Mouse (Mus musculus): Measurements from ENCODE around the gene Grb14. TPM values are rescaled to one million over a fixed set of nuclear protein-coding genes. Genes with fewer than 3 reads are reported as not detected.

Gene Grb14
- polyA plus RNA-seq, 1 experiment from 2014 or later: 65.6 TPM

DNA sequence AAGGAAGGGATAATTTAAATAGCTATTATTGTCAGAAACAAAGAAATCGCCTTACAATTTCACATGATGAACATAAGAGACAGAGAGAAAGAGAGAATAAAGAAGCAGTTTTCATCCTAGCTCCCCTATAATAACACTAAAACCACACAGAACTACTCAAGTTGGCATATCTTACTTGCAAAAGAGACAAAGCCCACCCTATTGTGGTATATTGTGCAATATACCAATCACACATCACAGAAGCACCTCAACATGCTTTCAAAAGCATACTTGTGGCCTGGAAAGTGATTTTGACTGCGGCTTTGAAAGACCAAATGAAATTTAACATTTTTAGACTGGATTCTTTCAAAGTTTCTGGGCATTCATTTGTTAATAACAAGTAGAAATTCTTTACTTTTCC, 7.4 kb downstream of the Grb14 start:
- no peak overlapping the region for H3K4me2 ChIP-seq
- no peak overlapping the region for H3K9ac ChIP-seq
- no peak overlapping the region for H3K27ac ChIP-seq (replicated peaks)
- no peaks in the 10 kb centered on the region for H3K27me3 ChIP-seq (replicated peaks)
- peaks cover 21% of the 10 kb centered on the region for H3K36me3 ChIP-seq
- H3K4me1 ChIP-seq: peaks cover 27% of the 10 kb centered on the region
- WGBS: 88% methylated on average over 2 of the region's 2 CpGs
- H3K4me3 ChIP-seq: no peak overlapping the region
- no peaks in the 10 kb centered on the region for H3K9me3 ChIP-seq
- no peak for ATAC-seq (ENCODE audit: extremely low read depth, insufficient number of reproducible peaks, low FRiP score, low TSS enrichment)

DNA sequence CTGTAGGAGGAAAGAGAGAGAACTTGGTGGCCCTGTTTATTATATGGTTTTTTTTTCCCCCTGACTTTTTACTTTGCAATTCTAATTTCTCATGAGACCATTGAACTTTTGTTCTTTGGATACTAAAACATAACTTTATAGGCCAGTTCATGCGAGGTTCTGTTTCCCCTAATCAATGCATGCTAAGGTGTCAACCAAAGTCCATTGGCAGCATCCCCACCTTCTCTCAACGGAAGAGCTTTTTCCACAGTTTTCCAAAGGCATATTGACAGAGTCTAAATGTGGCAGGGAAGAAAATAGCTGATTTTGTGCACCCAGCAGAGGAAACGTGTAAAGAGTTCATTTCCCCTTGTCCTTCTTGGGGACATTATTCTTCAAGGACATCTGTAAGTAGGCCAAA, 10.2 kb downstream of the Grb14 start:
- WGBS: 70% methylated on average over 3 of the region's 3 CpGs
- no peak overlapping the region for H3K27ac ChIP-seq (replicated peaks)
- H3K4me3 ChIP-seq: no peak overlapping the region

DNA sequence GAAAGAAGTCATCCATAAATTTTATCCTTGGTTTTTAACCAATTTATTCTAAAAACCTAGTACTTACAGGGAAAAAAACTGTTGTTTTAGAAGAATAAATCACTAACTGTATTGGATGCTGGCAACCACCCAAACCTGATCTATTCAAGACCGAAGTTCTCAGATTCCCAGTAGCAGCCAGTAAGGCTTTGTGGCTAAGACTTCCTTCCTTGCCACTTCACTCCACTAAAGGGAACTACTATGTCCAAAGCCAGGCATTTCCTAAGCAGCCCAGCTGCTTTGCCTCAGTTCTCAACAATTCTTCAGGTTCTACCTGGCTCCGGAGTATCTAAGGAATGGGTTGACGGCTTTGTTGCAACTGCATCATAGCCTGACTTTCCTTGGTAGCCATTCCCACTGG, 14.7 kb downstream of the Grb14 start:
- no peak overlapping the region for H3K4me3 ChIP-seq
- peaks cover 27% of the 10 kb centered on the region for H3K4me1 ChIP-seq
- H3K36me3 ChIP-seq: 0 out of 2 replicates have a peak, but pooled peaks cover 11% of the 10 kb centered on the region
- WGBS: 77% methylated on average over 3 of the region's 3 CpGs
- H3K27ac ChIP-seq (replicated peaks): 0 out of 2 replicates have a peak overlapping the region, but pooled peaks have one; percentile 24
- no peak overlapping the region for H3K9ac ChIP-seq
- H3K27me3 ChIP-seq (replicated peaks): no peaks in the 10 kb centered on the region
- no peak for ATAC-seq (ENCODE audit: extremely low read depth, insufficient number of reproducible peaks, low FRiP score, low TSS enrichment)
- no peak overlapping the region for H3K4me2 ChIP-seq
- no peaks in the 10 kb centered on the region for H3K9me3 ChIP-seq

More for the DNA sequence above, 10.2 kb downstream of the Grb14 start:
- Histone ChIP-seq H3K9ac (no peak overlapping the region), H3K27me3 (replicated peaks) (no peaks in the 10 kb centered on the region), H3K36me3 (peaks cover 16% of the 10 kb centered on the region), H3K9me3 (no peaks in the 10 kb centered on the region), H3K4me1 (peaks cover 14% of the 10 kb centered on the region), H3K4me2 (no peak overlapping the region)
- no peak for ATAC-seq (ENCODE audit: extremely low read depth, insufficient number of reproducible peaks, low FRiP score, low TSS enrichment)

DNA sequence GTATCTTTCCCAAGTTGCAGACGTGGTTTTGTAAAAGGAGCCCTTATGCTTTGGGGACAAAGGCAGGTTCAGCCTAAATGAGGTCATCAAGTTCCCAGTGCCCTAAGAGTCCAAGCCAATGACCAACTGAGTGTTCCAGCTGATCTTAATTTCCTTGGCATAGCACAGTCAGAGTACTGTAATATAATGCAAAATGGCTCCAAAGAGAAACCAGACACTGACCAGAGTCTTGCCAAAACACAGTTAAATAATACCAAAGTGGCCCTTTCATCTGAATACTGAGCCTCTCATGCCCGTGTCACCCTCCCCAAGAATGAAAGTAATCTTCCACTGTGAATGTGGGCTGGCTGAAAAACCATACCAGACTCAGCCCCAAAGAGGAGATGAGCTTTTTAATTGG, 17.4 kb downstream of the Grb14 start:
- Histone ChIP-seq H3K4me3 (no peak overlapping the region), H3K27me3 (replicated peaks) (no peaks in the 10 kb centered on the region), H3K4me1 (peaks cover 27% of the 10 kb centered on the region), H3K9ac (no peak overlapping the region), H3K9me3 (no peaks in the 10 kb centered on the region), H3K27ac (replicated peaks) (peak overlapping the region; percentile 64), H3K36me3 (no peaks in the 10 kb centered on the region), H3K4me2 (peak overlapping the region; percentile 31)
- no peak for ATAC-seq (ENCODE audit: extremely low read depth, insufficient number of reproducible peaks, low FRiP score, low TSS enrichment)
- WGBS: 43% methylated on average over 2 of the region's 2 CpGs

DNA sequence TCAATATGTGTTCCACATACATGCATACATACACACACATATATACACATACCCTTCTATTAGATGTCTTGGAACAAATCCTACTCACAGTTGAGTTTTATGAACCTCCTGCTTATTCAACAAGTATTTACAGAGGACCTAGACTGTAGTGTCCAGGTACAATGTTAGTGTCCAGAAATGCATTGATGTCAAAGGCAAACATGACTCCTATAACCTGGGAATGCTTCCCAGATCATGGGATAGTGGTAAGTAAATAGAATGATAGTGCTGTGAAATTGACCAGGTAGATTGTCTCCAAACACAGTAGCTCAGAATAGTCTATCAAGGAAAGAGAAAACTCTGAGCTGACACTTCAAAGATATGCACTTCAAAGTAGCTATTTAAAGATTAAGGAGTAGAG, 19.7 kb downstream of the Grb14 start:
- no peak for ATAC-seq (ENCODE audit: extremely low read depth, insufficient number of reproducible peaks, low FRiP score, low TSS enrichment)

DNA sequence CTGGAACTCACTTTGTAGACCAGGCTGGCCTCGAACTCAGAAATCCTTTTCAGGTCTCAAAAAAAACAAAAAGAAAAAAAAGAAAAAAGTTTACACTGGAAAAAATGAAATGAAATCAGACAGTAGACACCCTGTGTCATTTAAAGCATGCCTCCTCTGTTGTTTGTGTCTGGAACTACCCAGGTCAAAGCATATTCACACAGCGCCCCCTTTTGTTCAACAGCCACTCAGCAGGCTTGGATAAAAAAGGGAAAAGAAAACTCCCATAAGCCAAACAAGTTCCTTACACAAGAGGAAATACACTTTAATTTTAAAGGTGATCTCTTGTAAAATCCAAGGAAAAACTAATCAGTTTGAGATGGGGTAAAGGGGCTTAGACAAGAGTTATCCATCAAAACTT, 21.4 kb downstream of the Grb14 start:
- no peak overlapping the region for H3K27ac ChIP-seq (replicated peaks)
- H3K4me1 ChIP-seq: peaks cover 34% of the 10 kb centered on the region
- H3K4me2 ChIP-seq: no peak overlapping the region
- H3K9me3 ChIP-seq: no peaks in the 10 kb centered on the region
- ATAC-seq (ENCODE audit: extremely low read depth, insufficient number of reproducible peaks, low FRiP score, low TSS enrichment): no peak
- H3K4me3 ChIP-seq: no peak overlapping the region
- H3K9ac ChIP-seq: no peak overlapping the region
- H3K27me3 ChIP-seq (replicated peaks): no peaks in the 10 kb centered on the region
- H3K36me3 ChIP-seq: no peaks in the 10 kb centered on the region
- 44% methylated on average over 2 of the region's 2 CpGs for WGBS

More for the DNA sequence above, 19.7 kb downstream of the Grb14 start:
- H3K9ac ChIP-seq: no peak overlapping the region
- H3K27ac ChIP-seq (replicated peaks): no peak overlapping the region
- H3K9me3 ChIP-seq: no peaks in the 10 kb centered on the region
- H3K4me1 ChIP-seq: peaks cover 34% of the 10 kb centered on the region
- no peak overlapping the region for H3K4me3 ChIP-seq
- no peak overlapping the region for H3K4me2 ChIP-seq
- H3K36me3 ChIP-seq: no peaks in the 10 kb centered on the region
- no peaks in the 10 kb centered on the region for H3K27me3 ChIP-seq (replicated peaks)

DNA sequence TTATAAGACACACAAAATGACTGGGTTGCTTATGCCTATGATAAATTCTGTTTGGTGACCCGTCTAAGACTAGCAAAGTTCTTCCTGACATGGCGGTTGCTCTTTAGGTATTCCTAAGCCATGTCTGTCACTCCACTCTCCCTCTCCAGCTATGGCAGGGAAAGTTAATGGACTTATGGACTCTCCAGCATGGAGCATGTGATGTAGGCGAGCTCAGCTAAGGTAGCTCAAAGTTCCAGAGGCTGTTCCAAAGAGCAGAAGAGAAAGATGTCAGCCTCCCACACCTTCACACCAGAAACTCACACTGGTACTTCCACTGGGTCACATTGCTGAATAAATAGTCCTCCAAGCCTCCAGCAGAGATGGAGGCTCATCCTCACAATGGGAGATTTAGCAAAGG, 22.2 kb downstream of the Grb14 start:
- 87% methylated on average over 3 of the region's 3 CpGs for WGBS

DNA sequence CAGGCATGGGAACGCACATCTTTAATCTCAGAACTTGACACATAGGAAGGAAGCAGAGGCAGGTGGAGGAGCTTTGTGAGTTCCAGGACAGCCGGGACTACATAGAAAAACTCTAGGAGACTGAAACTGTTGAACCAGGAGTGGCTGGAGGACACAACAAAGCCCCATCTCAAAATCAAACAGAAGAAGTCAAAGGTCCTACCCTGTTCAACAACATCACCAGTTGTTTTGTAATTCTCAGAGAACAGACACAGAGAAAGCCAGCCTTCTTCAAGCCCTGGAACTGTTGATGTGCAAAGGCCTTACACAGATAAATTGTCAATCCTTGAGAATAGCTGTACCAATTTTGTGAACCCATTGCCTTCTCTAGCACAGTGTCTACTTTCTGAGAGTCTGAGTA, 29.7 kb downstream of the Grb14 start:
- H3K9me3 ChIP-seq: no peaks in the 10 kb centered on the region
- no peak overlapping the region for H3K27ac ChIP-seq (replicated peaks)
- 85% methylated on average over 2 of the region's 2 CpGs for WGBS
- no peak overlapping the region for H3K4me2 ChIP-seq
- H3K9ac ChIP-seq: no peak overlapping the region
- H3K27me3 ChIP-seq (replicated peaks): no peaks in the 10 kb centered on the region
- ATAC-seq (ENCODE audit: extremely low read depth, insufficient number of reproducible peaks, low FRiP score, low TSS enrichment): no peak
- H3K4me1 ChIP-seq: peaks cover 2% of the 10 kb centered on the region
- 0 out of 2 replicates have a peak, but pooled peaks cover 5% of the 10 kb centered on the region for H3K36me3 ChIP-seq
- H3K4me3 ChIP-seq: no peak overlapping the region

More for the DNA sequence above, 22.2 kb downstream of the Grb14 start:
- H3K4me3 ChIP-seq: no peak overlapping the region
- H3K36me3 ChIP-seq: no peaks in the 10 kb centered on the region
- no peak for ATAC-seq (ENCODE audit: extremely low read depth, insufficient number of reproducible peaks, low FRiP score, low TSS enrichment)
- H3K9ac ChIP-seq: no peak overlapping the region
- no peaks in the 10 kb centered on the region for H3K27me3 ChIP-seq (replicated peaks)
- H3K4me2 ChIP-seq: no peak overlapping the region
- no peaks in the 10 kb centered on the region for H3K9me3 ChIP-seq
- H3K27ac ChIP-seq (replicated peaks): no peak overlapping the region
- H3K4me1 ChIP-seq: peaks cover 28% of the 10 kb centered on the region

DNA sequence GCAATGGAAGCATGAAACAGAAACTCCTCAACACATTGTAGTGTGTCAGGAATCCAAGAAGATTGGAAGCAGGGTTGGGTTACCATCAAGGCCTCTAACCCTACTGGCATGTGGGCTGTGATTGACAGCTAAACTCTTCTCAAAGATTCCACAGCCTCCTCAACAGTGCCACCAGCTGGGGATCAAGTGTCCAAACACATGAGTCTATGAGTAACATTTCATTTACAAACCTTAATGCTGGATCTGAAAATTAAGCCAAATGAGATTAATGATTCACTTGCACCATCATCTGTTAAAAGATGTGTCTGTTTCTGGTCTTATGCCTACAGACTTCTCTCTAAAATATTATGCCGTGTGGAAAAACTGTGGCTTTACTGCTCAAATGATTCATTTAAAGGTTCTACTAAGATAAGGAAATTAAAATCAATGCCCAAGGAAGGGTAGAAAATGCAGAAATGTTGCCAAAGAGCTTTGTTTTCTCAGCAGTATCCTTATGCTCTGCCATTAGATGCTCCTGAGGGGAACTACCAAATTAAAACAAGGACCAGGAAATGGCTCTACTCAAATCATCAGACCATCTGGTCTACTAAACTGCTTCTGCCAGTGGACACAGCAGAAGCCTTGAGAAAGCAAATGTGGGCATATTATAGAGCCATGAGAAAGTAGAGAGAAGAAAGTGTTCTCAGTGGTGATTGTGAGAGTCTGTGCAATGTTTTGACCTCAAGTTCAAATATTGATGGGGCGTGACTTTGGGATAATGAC, 35.2 kb downstream of the Grb14 start:
- H3K9me3 ChIP-seq: no peaks in the 10 kb centered on the region
- no peak overlapping the region for H3K4me3 ChIP-seq
- H3K36me3 ChIP-seq: 0 out of 2 replicates have a peak, but pooled peaks cover 2% of the 10 kb centered on the region
- peaks cover 18% of the 10 kb centered on the region for H3K4me1 ChIP-seq
- no peak overlapping the region for H3K27ac ChIP-seq (replicated peaks)
- WGBS: 79% methylated on average over 2 of the region's 2 CpGs
- no peak overlapping the region for H3K9ac ChIP-seq
- H3K27me3 ChIP-seq (replicated peaks): no peaks in the 10 kb centered on the region
- H3K4me2 ChIP-seq: no peak overlapping the region
- ATAC-seq (ENCODE audit: extremely low read depth, insufficient number of reproducible peaks, low FRiP score, low TSS enrichment): no peak

DNA sequence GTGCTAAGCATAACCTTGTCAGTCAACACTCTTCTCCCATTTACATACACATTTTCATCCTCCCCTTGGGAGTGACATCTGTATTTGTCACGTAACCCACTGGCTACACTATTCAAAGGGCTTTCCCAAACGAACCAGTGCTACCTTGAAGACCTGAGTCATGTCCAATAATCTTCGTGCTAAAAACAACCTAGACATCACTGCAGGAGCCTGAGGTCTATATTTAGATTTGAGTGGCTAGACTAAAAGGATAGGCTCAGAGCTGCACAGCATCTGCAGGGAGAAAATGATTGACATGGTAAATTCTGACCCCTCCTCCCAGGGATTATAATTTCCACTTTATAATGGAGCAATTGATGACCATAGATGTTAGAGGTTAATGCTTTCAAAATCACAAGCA, 37.0 kb downstream of the Grb14 start:
- Histone ChIP-seq H3K36me3 (peaks cover 5% of the 10 kb centered on the region), H3K9me3 (peaks cover 9% of the 10 kb centered on the region; the same call in 1 of the 2 replicates), H3K4me2 (peak overlapping the region; percentile 4; the same call in 1 of the 2 replicates), H3K27me3 (replicated peaks) (no peaks in the 10 kb centered on the region), H3K4me1 (peaks cover 18% of the 10 kb centered on the region), H3K4me3 (no peak overlapping the region), H3K27ac (replicated peaks) (peak overlapping the region; percentile 65), H3K9ac (no peak overlapping the region)
- 34% methylated on average over 3 of the region's 3 CpGs for WGBS
- no peak for ATAC-seq (ENCODE audit: extremely low read depth, insufficient number of reproducible peaks, low FRiP score, low TSS enrichment)

DNA sequence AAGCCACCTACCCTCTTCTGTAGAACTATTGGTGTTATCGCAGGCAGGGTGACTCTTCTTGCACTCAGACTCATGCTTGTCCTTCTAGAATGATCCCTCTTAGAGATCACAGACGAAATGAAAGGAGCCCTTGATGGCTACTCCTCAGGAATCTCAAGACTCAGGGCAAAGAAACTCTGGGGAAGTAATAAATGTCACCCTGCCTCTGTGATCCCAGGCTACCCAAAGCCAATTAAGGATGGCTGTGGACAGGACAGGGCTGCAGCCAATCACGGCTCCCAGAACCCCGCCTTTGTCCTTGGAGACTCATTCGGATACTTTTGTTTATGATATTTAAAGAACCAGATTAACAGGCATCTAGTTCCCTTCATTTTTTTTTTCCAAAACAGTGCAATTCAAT, 49.2 kb downstream of the Grb14 start:
- no peaks in the 10 kb centered on the region for H3K36me3 ChIP-seq
- H3K4me2 ChIP-seq: no peak overlapping the region
- no peak overlapping the region for H3K9ac ChIP-seq
- no peaks in the 10 kb centered on the region for H3K9me3 ChIP-seq
- no peak for ATAC-seq (ENCODE audit: extremely low read depth, insufficient number of reproducible peaks, low FRiP score, low TSS enrichment)
- H3K27me3 ChIP-seq (replicated peaks): no peaks in the 10 kb centered on the region
- no peak overlapping the region for H3K4me3 ChIP-seq
- peaks cover 39% of the 10 kb centered on the region for H3K4me1 ChIP-seq
- H3K27ac ChIP-seq (replicated peaks): peak overlapping the region; percentile 20; the same call in 1 of the 2 replicates
- 61% methylated on average over 5 of the region's 5 CpGs for WGBS

DNA sequence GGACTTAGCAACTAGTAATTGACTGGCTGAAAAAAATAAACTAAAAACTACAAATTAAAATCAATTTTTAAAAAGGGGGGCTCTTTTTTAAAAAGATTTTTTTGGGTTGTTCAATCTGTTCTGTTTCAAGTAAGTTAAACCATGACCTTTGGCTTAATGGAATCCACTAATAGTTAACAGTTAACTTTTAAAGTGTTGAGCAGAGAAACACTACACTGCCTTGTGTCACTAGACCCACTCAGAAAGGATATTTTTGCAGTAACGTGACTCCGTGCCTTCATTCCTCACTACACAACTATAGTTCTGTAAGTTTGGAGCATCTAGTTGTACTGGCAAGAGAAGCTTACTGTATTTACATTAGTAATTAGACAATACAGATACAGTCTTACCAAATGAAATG, 50.2 kb downstream of the Grb14 start:
- Histone ChIP-seq H3K36me3 (peaks cover 4% of the 10 kb centered on the region; the same call in 1 of the 2 replicates), H3K4me2 (no peak overlapping the region), H3K4me3 (no peak overlapping the region), H3K9ac (no peak overlapping the region), H3K9me3 (no peaks in the 10 kb centered on the region), H3K4me1 (peaks cover 39% of the 10 kb centered on the region), H3K27ac (replicated peaks) (no peak overlapping the region), H3K27me3 (replicated peaks) (no peaks in the 10 kb centered on the region)
- 64% methylated on average over 2 of the region's 2 CpGs for WGBS
- no peak for ATAC-seq (ENCODE audit: extremely low read depth, insufficient number of reproducible peaks, low FRiP score, low TSS enrichment)

Measured in heart, embryonic 13.5 days (tissue).